Mouse (Mus musculus) limb, embryonic 14.5 days (tissue): ENCODE data around the gene Trh. TPM values are rescaled to one million over a fixed set of nuclear protein-coding genes. Genes with fewer than 3 reads are reported as not detected.
A peak's percentile ranks its signal among the peaks of the same experiment; 100 is the strongest.

Experiments used
- ATAC-seq: fragments of 200-750 bp; cut with Nextera tagmentation; 2 replicates; pipeline ENCODE4 v1.8.0; 2017; ENCODE audit warnings: low read depth, moderate number of reproducible peaks, moderate TSS enrichment; ENCODE audit not compliant: low FRiP score
- DNase-seq: peaks from one replicate; pipeline ENCODE4 v3.0.0-alpha.2; 2015; ENCODE audit warnings: low spot score
- H3K27ac ChIP-seq: fragments of 300-500 bp; sonication (generic); replicated peaks from 2 replicates; pipeline ENCODE4 v1.5.1; 2014; ENCODE audit warnings: low read depth, mild to moderate bottlenecking, low read length, moderate library complexity, mixed read lengths
- H3K27me3 ChIP-seq: fragments of 300-500 bp; sonication (generic); 2 replicates; pipeline ENCODE4 v1.6.1; 2014; ENCODE audit warnings: low read length, mixed read lengths; ENCODE audit not compliant: control insufficient read depth, insufficient read depth
- H3K36me3 ChIP-seq: fragments of 300-500 bp; sonication (generic); 2 replicates; pipeline ENCODE4 v1.6.1; 2014; ENCODE audit warnings: mild to moderate bottlenecking, low read length, moderate library complexity, mixed read lengths; ENCODE audit not compliant: control insufficient read depth, insufficient read depth
- H3K4me1 ChIP-seq: fragments of 300-500 bp; sonication (generic); 2 replicates; pipeline ENCODE4 v1.6.1; 2014; ENCODE audit warnings: antibody characterized with exemption, low read length, mixed read lengths; ENCODE audit not compliant: control insufficient read depth, insufficient read depth
- H3K4me2 ChIP-seq: fragments of 300-500 bp; sonication (generic); replicated peaks from 2 replicates; pipeline ENCODE4 v1.6.1; 2014; ENCODE audit warnings: low read depth, mild to moderate bottlenecking, low read length, moderate library complexity; ENCODE audit not compliant: severe bottlenecking
- H3K4me3 ChIP-seq: fragments of 300-500 bp; sonication (generic); replicated peaks from 2 replicates; pipeline ENCODE4 v1.5.1; 2014; ENCODE audit warnings: low read length
- H3K9ac ChIP-seq: fragments of 300-500 bp; sonication (generic); 2 replicates; pipeline ENCODE4 v1.6.1; 2014; ENCODE audit warnings: mild to moderate bottlenecking, low read depth, low read length, moderate library complexity; ENCODE audit not compliant: severe bottlenecking
- H3K9me3 ChIP-seq: fragments of 300-500 bp; sonication (generic); 2 replicates; pipeline ENCODE4 v1.6.1; 2016; ENCODE audit warnings: low read length; ENCODE audit not compliant: control insufficient read depth
- POLR2A ChIP-seq: fragments of 200-500 bp; IDR thresholded peaks from 2 replicates; pipeline ENCODE4 v1.8.0; 2012; ENCODE audit warnings: inconsistent platforms, mild to moderate bottlenecking, moderate library complexity, borderline replicate concordance; ENCODE audit not compliant: insufficient read depth, insufficient read length; ENCODE audit errors: extremely low read depth
- WGBS: fragments of 180-500 bp; shearing (Covaris S2); extraction: QIAGEN DNeasy Blood & Tissue Kit; methylation state at CpG from one replicate; pipeline ENCODE4 v1.1.7; 2014; 5-methylcytosine and 5-hydroxymethylcytosine counted together
- polyA plus RNA-seq, 2 experiments: library from polyadenylated mRNA; depleted of rRNA in 1 of 2; stranded (reverse) in 1 of 2; unstranded in 1 of 2; fragments of >200 nt; fragmentation: Nextera tagmentation in 1 of 2; extraction: Ambion mirVana in 1 of 2; gene quantifications; 2 replicates each; pipeline versions ENCODE4 v1.2.1 to v1.2.3; 2012 to 2014

Trh gene
- polyA plus RNA-seq, 2 experiments: 0.18 TPM; not detected in 1

DNA sequence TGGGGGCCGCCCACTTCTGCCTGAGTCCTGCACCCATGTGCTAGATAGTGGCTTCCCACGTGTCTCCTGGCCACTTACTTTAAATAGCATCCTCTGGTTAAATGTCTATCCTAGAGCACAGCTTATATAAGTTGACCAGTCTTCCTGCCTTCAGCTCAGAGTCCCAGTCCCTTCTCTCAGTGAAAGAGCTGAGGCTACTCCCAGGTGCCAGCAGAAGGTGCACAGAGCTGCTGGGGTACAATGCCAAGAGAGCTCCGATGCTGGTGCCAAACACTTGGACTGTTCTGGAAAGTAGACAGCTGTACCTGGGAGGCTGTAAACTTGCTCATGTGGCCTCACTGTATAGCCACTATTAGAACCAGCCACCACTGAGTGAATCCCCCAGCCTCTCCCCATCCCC, 22.4 kb downstream of the Trh start:
- Histone ChIP-seq H3K27me3 (no peaks in the 10 kb centered on the region), H3K9me3 (no peaks in the 10 kb centered on the region), H3K4me2 (no peak overlapping the region), H3K4me3 (no peak overlapping the region), H3K4me1 (no peaks in the 10 kb centered on the region), H3K36me3 (no peaks in the 10 kb centered on the region), H3K9ac (no peak overlapping the region), H3K27ac (no peak overlapping the region)
- WGBS: 84% methylated on average over 3 of the region's 3 CpGs
- ATAC-seq: no peak
- TF ChIP-seq POLR2A: no peak
- DNase-seq: no peak

DNA sequence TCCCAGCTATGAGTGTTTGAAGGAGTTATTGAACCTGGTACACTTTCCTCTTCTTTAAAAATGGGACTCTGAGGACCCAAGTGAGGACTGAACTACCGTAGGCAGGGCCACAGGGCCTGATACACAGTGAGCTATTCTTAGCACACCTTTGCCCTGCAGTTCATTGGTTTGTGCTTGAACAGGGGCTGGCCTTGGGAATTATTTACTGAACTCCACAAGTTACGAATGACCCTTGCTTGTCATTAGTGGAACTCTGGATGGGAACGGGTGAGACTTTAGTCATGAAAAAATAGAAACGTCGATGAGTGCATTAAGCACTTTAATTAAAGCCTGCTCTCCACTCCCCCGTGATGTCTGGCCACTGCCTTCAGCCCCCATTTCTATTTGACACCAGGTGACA, 22.8 kb downstream of the Trh start:
- Histone ChIP-seq H3K9ac (no peak overlapping the region), H3K27me3 (no peaks in the 10 kb centered on the region)

DNA sequence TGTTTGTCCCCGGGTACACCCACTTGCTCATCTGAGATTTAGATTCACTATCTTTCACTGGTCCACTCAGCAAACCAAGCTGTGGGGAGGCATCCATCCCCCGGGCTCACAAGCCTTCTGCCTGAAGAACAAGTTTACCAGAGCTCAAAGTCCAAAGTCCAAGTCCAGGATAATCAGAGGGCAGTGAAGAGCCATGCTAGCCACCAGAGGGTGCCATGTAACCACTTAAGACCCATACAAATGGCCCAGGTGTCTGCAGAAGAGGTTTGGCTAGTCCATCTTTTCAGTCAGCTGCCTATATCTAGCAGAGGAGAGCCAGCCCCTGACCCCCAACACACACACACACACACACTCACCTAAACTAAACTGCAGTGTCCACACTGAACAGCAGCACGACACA, 25.0 kb downstream of the Trh start:
- Histone ChIP-seq H3K4me1 (no peaks in the 10 kb centered on the region), H3K27ac (no peak overlapping the region), H3K9me3 (no peaks in the 10 kb centered on the region), H3K4me2 (no peak overlapping the region), H3K27me3 (no peaks in the 10 kb centered on the region), H3K9ac (no peak overlapping the region), H3K36me3 (no peaks in the 10 kb centered on the region), H3K4me3 (no peak overlapping the region)
- TF ChIP-seq POLR2A: no peak
- 60% methylated on average over 3 of the region's 3 CpGs for WGBS
- DNase-seq (peak; percentile 21), ATAC-seq (no peak)

More for the DNA sequence above, 22.8 kb downstream of the Trh start:
- ATAC-seq (no peak), DNase-seq (no peak)
- no peak overlapping the region for H3K4me3 ChIP-seq
- no peaks in the 10 kb centered on the region for H3K36me3 ChIP-seq
- no peak for TF ChIP-seq POLR2A
- no peaks in the 10 kb centered on the region for H3K4me1 ChIP-seq
- WGBS: 78% methylated on average over 6 of the region's 6 CpGs
- no peaks in the 10 kb centered on the region for H3K9me3 ChIP-seq
- no peak overlapping the region for H3K4me2 ChIP-seq
- H3K27ac ChIP-seq: no peak overlapping the region

DNA sequence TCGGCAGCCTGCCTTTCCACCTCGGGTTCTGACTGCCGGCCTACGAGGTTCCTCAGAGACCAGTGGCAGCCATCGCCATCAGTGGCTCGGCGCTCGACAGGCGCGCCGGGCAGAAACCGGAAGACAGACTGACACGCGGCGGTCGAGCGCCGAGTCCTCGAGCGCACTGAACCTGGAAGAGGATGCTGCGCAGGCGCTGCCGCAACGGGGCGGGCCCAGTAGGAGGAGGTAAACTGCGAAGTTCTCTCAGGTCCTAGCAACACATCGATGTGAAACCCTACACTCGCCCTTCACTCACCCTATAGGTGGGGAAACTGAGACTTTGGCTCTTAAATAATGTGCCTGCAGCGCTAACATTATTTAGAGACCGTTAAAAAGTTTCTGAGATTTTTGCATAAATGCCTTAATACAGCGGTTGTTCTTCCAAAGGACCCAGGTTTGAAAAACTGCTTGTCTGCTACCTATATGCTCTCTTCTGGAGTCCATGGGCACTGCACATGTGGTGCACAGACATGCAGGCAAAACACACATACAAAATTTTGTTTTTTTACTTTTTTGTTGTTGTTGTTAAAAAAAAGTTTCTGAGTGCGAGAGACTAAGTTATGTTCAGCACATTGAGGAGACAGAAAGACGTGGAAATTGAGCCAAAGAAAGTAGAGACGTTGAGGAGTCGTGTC, 29.5 kb downstream of the Trh start, which contains the start of gene Rbsn:
Rbsn (minus strand) TSS at position 153 of the 677 bp plus-strand sequence.
- peak within 1 kb of the TSS; percentile 86 for H3K27ac ChIP-seq
- 9% methylated on average over 35 of the region's 35 CpGs for WGBS
- no peaks in the 10 kb centered on the region for H3K9me3 ChIP-seq
- peak within 1 kb of the TSS; percentile 90 for H3K4me2 ChIP-seq
- H3K4me1 ChIP-seq: peaks cover 6% of the 10 kb centered on the region
- TF ChIP-seq POLR2A: 0 out of 2 replicates have a peak, but pooled peaks have one; percentile 77
- H3K4me3 ChIP-seq: peak within 1 kb of the TSS; percentile 98
- peak within 1 kb of the TSS; percentile 95 for H3K9ac ChIP-seq
- H3K36me3 ChIP-seq: peaks cover 11% of the 10 kb centered on the region
- DNase-seq (peak; percentile 96), ATAC-seq (peak; percentile 97)
- no peaks in the 10 kb centered on the region for H3K27me3 ChIP-seq

DNA sequence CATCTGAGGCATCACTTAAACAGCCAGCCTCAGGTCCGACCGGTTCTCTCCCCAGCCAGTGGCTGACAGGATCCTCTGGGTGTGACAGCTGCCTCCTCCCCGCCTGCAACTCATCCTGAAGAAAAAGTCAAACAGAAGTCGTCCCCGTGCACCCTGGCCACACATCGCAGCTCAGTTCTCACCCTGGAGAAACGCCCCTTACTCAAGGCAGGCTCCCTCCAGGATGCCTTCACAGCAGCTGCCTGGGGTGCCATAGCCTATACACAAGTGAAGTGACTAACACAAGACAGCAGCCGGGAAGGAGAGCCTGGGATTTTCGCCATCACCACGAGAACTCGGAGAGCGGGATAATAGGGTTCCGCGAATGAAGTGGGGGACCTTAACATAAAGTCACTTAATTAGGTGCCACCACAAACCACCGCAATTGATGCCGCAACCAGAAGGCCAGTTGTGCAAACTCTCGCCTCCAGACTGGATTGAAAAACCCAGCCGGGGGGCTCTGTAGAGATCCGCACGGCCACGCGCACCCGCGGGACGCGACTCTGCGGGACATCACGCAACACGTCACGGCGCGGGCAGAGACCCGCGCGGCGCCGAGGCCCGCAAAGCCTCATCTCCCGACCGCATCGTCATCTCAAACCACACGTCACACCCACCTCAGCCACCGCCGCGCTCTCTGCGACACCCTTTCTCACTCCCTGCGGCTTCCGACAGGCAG, 30.2 kb downstream of the Trh start:
- Histone ChIP-seq H3K9ac (peak overlapping the region; percentile 95), H3K4me3 (peak overlapping the region; percentile 98), H3K27me3 (no peaks in the 10 kb centered on the region), H3K9me3 (no peaks in the 10 kb centered on the region), H3K36me3 (peaks cover 11% of the 10 kb centered on the region), H3K27ac (peak overlapping the region; percentile 86), H3K4me1 (peaks cover 6% of the 10 kb centered on the region), H3K4me2 (peak overlapping the region; percentile 90)
- peak; percentile 5 for DNase-seq
- peak; percentile 38; the same call in 1 of the 2 replicates for ATAC-seq
- WGBS: under 1% methylated on average over 48 of the region's 48 CpGs
- no peak for TF ChIP-seq POLR2A
